Mouse (Mus musculus): ENCODE data around the gene Gprc5b. TPM values are rescaled to one million over a fixed set of nuclear protein-coding genes. Genes with fewer than 3 reads are reported as not detected.

Gprc5b gene
- polyA plus RNA-seq, 1 experiment from 2014 or later = 8.0 TPM

- no peaks in the 10 kb centered on the region for H3K9me3 ChIP-seq
- no peaks in the 10 kb centered on the region for H3K36me3 ChIP-seq
- H3K27me3 ChIP-seq = no peaks in the 10 kb centered on the region
- WGBS = 37% methylated on average over 7 of the region's 7 CpGs
- no peak for ATAC-seq (ENCODE audit: low FRiP score, low read depth)
- H3K4me3 ChIP-seq = no peak overlapping the region
- H3K9ac ChIP-seq = no peak overlapping the region
- no peak overlapping the region for H3K27ac ChIP-seq
- H3K4me1 ChIP-seq = no peaks in the 10 kb centered on the region
- no peak overlapping the region for H3K4me2 ChIP-seq (replicated peaks)
Measured at GRCm38 (mm10) chr7:118943170-118943569, 51.8 kb downstream of the Gprc5b start.

GRCm38 (mm10) chr7:118942297-118942696 is 52.7 kb downstream of the Gprc5b start:
- no peak for ATAC-seq (ENCODE audit: low FRiP score, low read depth)
- Histone ChIP-seq H3K4me1 (no peaks in the 10 kb centered on the region), H3K36me3 (no peaks in the 10 kb centered on the region), H3K9me3 (no peaks in the 10 kb centered on the region), H3K9ac (no peak overlapping the region), H3K4me2 (replicated peaks) (no peak overlapping the region), H3K27ac (no peak overlapping the region), H3K4me3 (no peak overlapping the region), H3K27me3 (no peaks in the 10 kb centered on the region)
- WGBS = 67% methylated on average over 3 of the region's 3 CpGs

GRCm38 (mm10) chr7:118937469-118938387 is 57.3 kb downstream of the Gprc5b start:
- no peak overlapping the region for H3K4me3 ChIP-seq
- H3K36me3 ChIP-seq = no peaks in the 10 kb centered on the region
- no peak overlapping the region for H3K27ac ChIP-seq
- H3K4me1 ChIP-seq = no peaks in the 10 kb centered on the region
- no peak overlapping the region for H3K9ac ChIP-seq
- ATAC-seq (ENCODE audit: low FRiP score, low read depth) = no peak
- H3K4me2 ChIP-seq (replicated peaks) = no peak overlapping the region
- H3K9me3 ChIP-seq = no peaks in the 10 kb centered on the region
- H3K27me3 ChIP-seq = no peaks in the 10 kb centered on the region
- whole genome bisulfite sequencing = 69% methylated on average over 11 of the region's 11 CpGs

GRCm38 (mm10) chr7:118936844-118937243 is 58.2 kb downstream of the Gprc5b start:
- ATAC-seq (ENCODE audit: low FRiP score, low read depth) = no peak
- Histone ChIP-seq H3K27me3 (no peaks in the 10 kb centered on the region), H3K4me3 (no peak overlapping the region), H3K4me1 (no peaks in the 10 kb centered on the region), H3K9ac (no peak overlapping the region), H3K27ac (no peak overlapping the region), H3K9me3 (no peaks in the 10 kb centered on the region), H3K4me2 (replicated peaks) (no peak overlapping the region), H3K36me3 (no peaks in the 10 kb centered on the region)
- 48% methylated on average over 4 of the region's 4 CpGs for WGBS

GRCm38 (mm10) chr7:118935306-118935705 is 59.7 kb downstream of the Gprc5b start:
- ATAC-seq (ENCODE audit: low FRiP score, low read depth) = no peak
- H3K27me3 ChIP-seq = no peaks in the 10 kb centered on the region
- WGBS = 70% methylated on average over 2 of the region's 2 CpGs
- H3K4me1 ChIP-seq = peaks cover 4% of the 10 kb centered on the region; the same call in 1 of the 2 replicates
- H3K4me2 ChIP-seq (replicated peaks) = no peak overlapping the region
- H3K9me3 ChIP-seq = no peaks in the 10 kb centered on the region
- no peaks in the 10 kb centered on the region for H3K36me3 ChIP-seq
- H3K9ac ChIP-seq = no peak overlapping the region
- H3K4me3 ChIP-seq = no peak overlapping the region
- no peak overlapping the region for H3K27ac ChIP-seq

- Histone ChIP-seq H3K4me2 (replicated peaks) (no peak overlapping the region), H3K9me3 (no peaks in the 10 kb centered on the region), H3K9ac (no peak overlapping the region), H3K27me3 (no peaks in the 10 kb centered on the region), H3K27ac (no peak overlapping the region), H3K4me3 (no peak overlapping the region), H3K4me1 (peaks cover 17% of the 10 kb centered on the region), H3K36me3 (no peaks in the 10 kb centered on the region)
- ATAC-seq (ENCODE audit: low FRiP score, low read depth) = no peak
- WGBS = 77% methylated on average over 17 of the region's 17 CpGs
Measured at GRCm38 (mm10) chr7:118931502-118932395, 63.3 kb downstream of the Gprc5b start.

GRCm38 (mm10) chr7:118929601-118930311 is 65.3 kb downstream of the Gprc5b start:
- Histone ChIP-seq H3K36me3 (no peaks in the 10 kb centered on the region), H3K4me1 (peaks cover 17% of the 10 kb centered on the region), H3K4me2 (replicated peaks) (no peak overlapping the region), H3K27me3 (no peaks in the 10 kb centered on the region), H3K9me3 (no peaks in the 10 kb centered on the region), H3K9ac (no peak overlapping the region), H3K27ac (no peak overlapping the region), H3K4me3 (no peak overlapping the region)
- 24% methylated on average over 15 of the region's 16 CpGs for WGBS
- peak; percentile 34; the same call in 1 of the 2 replicates for ATAC-seq (ENCODE audit: low FRiP score, low read depth)

GRCm38 (mm10) chr7:118928916-118929315 is 66.1 kb downstream of the Gprc5b start:
- Histone ChIP-seq H3K4me3 (no peak overlapping the region), H3K27ac (no peak overlapping the region), H3K27me3 (no peaks in the 10 kb centered on the region), H3K9me3 (no peaks in the 10 kb centered on the region), H3K36me3 (no peaks in the 10 kb centered on the region), H3K4me2 (replicated peaks) (no peak overlapping the region), H3K9ac (no peak overlapping the region), H3K4me1 (peaks cover 17% of the 10 kb centered on the region)
- WGBS = 61% methylated on average over 8 of the region's 8 CpGs
- ATAC-seq (ENCODE audit: low FRiP score, low read depth) = no peak

GRCm38 (mm10) chr7:118928316-118928715 is 66.7 kb downstream of the Gprc5b start:
- Histone ChIP-seq H3K4me1 (peaks cover 17% of the 10 kb centered on the region), H3K27me3 (no peaks in the 10 kb centered on the region), H3K9me3 (no peaks in the 10 kb centered on the region), H3K9ac (no peak overlapping the region), H3K4me3 (no peak overlapping the region), H3K36me3 (no peaks in the 10 kb centered on the region), H3K4me2 (replicated peaks) (no peak overlapping the region), H3K27ac (no peak overlapping the region)
- ATAC-seq (ENCODE audit: low FRiP score, low read depth) = no peak
- WGBS = 91% methylated on average over 3 of the region's 3 CpGs

GRCm38 (mm10) chr7:118927279-118927678 is 67.7 kb downstream of the Gprc5b start:
- no peak overlapping the region for H3K4me2 ChIP-seq (replicated peaks)
- no peaks in the 10 kb centered on the region for H3K27me3 ChIP-seq
- peaks cover 17% of the 10 kb centered on the region for H3K4me1 ChIP-seq
- ATAC-seq (ENCODE audit: low FRiP score, low read depth) = no peak
- no peaks in the 10 kb centered on the region for H3K36me3 ChIP-seq
- WGBS = 87% methylated on average over 2 of the region's 2 CpGs
- no peak overlapping the region for H3K9ac ChIP-seq
- H3K9me3 ChIP-seq = no peaks in the 10 kb centered on the region
- no peak overlapping the region for H3K27ac ChIP-seq
- no peak overlapping the region for H3K4me3 ChIP-seq

- H3K36me3 ChIP-seq = no peaks in the 10 kb centered on the region
- no peak overlapping the region for H3K27ac ChIP-seq
- H3K4me3 ChIP-seq = no peak overlapping the region
- H3K9me3 ChIP-seq = no peaks in the 10 kb centered on the region
- no peak for ATAC-seq (ENCODE audit: low FRiP score, low read depth)
- H3K9ac ChIP-seq = no peak overlapping the region
- H3K27me3 ChIP-seq = no peaks in the 10 kb centered on the region
- H3K4me1 ChIP-seq = peaks cover 17% of the 10 kb centered on the region
- H3K4me2 ChIP-seq (replicated peaks) = no peak overlapping the region
- 84% methylated on average over 6 of the region's 6 CpGs for WGBS
Measured at GRCm38 (mm10) chr7:118926516-118927260, 68.3 kb downstream of the Gprc5b start.

Measured in limb, embryonic 13.5 days (tissue).